Mouse (Mus musculus) testis, adult 2 months (tissue): ENCODE data around the gene Cd46. TPM values are rescaled to one million over a fixed set of nuclear protein-coding genes. Genes with fewer than 3 reads are reported as not detected.

Source experiments
- H3K27ac ChIP-seq: fragments of 200-500 bp; 2 replicates; pipeline ENCODE4 v1.5.1; 2012; ENCODE audit warnings: low read depth, low read length; ENCODE audit not compliant: control insufficient read depth, insufficient read depth
- H3K27me3 ChIP-seq: fragments of 200-500 bp; 2 replicates; pipeline ENCODE4 v1.6.1; 2012; ENCODE audit warnings: mild to moderate bottlenecking, low read length, moderate library complexity; ENCODE audit not compliant: control insufficient read depth, insufficient read depth
- H3K36me3 ChIP-seq: fragments of 200-500 bp; 2 replicates; pipeline ENCODE4 v1.6.1; 2012; ENCODE audit warnings: mild to moderate bottlenecking, low read length; ENCODE audit not compliant: control insufficient read depth, insufficient read depth
- H3K4me1 ChIP-seq: fragments of 200-500 bp; 2 replicates; pipeline ENCODE4 v1.6.1; 2012; ENCODE audit warnings: low read length; ENCODE audit not compliant: control insufficient read depth, insufficient read depth
- H3K4me3 ChIP-seq: fragments of 200-500 bp; 2 replicates; pipeline ENCODE4 v1.5.1; 2012; ENCODE audit warnings: low read depth, mild to moderate bottlenecking, low read length, moderate library complexity, mixed read lengths; ENCODE audit not compliant: control insufficient read depth
- CTCF ChIP-seq: fragments of 200-500 bp; IDR thresholded peaks from 2 replicates; pipeline ENCODE4 v1.5.1; 2012; ENCODE audit warnings: low read depth, mild to moderate bottlenecking, inconsistent platforms, low read length, moderate library complexity; ENCODE audit not compliant: control insufficient read depth, insufficient read depth, insufficient replicate concordance
- POLR2A ChIP-seq: fragments of 200-500 bp; IDR thresholded peaks from 2 replicates; pipeline ENCODE4 v1.6.1; 2012; ENCODE audit warnings: low read depth, mild to moderate bottlenecking, inconsistent platforms, low read length, moderate library complexity; ENCODE audit not compliant: control insufficient read depth
- polyA plus RNA-seq: library from polyadenylated mRNA; depleted of rRNA; stranded (reverse); fragments of >200 nt; gene quantifications from 2 replicates; pipeline ENCODE4 v1.2.3, GENCODE M21; 2012; rRNA removed

The Cd46 gene
- polyA plus RNA-seq, 1 experiment = 11.3 TPM

DNA sequence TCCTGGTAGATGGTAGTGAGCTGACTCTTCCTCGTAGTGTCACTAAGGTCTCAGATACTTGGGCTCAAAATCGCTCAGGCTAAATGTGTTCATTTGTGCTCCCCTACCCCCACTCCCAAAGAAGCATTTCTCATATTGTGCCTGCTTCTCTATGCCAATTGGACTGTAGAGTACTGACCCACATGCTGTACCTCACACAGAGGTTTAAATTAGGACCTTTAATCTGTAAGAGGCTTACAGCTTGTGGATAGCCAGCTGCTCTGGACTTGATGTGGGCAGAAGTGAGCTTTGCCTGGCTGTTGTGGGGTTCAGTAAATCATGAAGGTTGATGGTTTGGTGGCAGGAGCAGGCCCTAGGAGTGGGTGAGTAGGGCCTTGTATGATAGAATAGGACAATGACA is 101.1 kb downstream of the Cd46 start:
- Histone ChIP-seq H3K36me3 (no peaks in the 10 kb centered on the region), H3K4me3 (no peak overlapping the region), H3K27ac (no peak overlapping the region), H3K27me3 (no peaks in the 10 kb centered on the region), H3K4me1 (peaks cover 3% of the 10 kb centered on the region)
- TF ChIP-seq POLR2A = no peak

DNA sequence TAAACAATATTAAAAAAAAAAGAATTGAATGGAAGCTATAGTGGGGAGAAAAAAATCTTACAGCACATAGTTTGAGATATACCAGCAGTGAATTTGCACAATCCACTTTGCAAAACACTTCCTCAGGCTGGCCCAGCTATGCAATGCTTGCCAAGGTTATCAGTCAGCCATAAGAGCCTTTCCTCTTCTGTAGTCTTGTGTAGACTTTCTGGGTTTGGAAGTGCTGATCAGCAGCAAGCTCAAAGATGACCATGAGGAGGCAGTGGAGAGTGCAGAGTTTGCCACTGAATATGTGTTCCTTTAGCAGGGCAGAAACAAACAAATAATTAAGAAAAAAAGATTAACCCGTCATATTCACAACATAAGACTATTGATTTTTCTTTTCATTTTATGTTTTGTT is 103.0 kb downstream of the Cd46 start:
- Histone ChIP-seq H3K4me1 (peaks cover 3% of the 10 kb centered on the region), H3K36me3 (no peaks in the 10 kb centered on the region), H3K27me3 (no peaks in the 10 kb centered on the region), H3K4me3 (no peak overlapping the region), H3K27ac (no peak overlapping the region)
- TF ChIP-seq POLR2A (no peak), CTCF (no peak)

Other genes starting within 250 kb of the Cd46 start
- 7.7 and 7.9 TPM in 2 replicates for gene Cd34, start 153.4 kb downstream of the Cd46 start, polyA plus RNA-seq
- 8.2 and 9.0 TPM in 2 replicates for gene Cr1l, start 39.3 kb upstream of the Cd46 start, polyA plus RNA-seq
- 0.96 and 1.6 TPM in 2 replicates for gene Cr2, start 84.5 kb upstream of the Cd46 start, polyA plus RNA-seq